Mouse (Mus musculus) testis, adult 2 months (tissue): ENCODE measurements around the gene Armc8.

Experiments used
- CTCF ChIP-seq: fragments of 200-500 bp; IDR thresholded peaks from 2 replicates; pipeline ENCODE4 v1.5.1; 2012; ENCODE audit warnings: low read depth, mild to moderate bottlenecking, inconsistent platforms, low read length, moderate library complexity; ENCODE audit not compliant: control insufficient read depth, insufficient read depth, insufficient replicate concordance
- POLR2A ChIP-seq: fragments of 200-500 bp; IDR thresholded peaks from 2 replicates; pipeline ENCODE4 v1.6.1; 2012; ENCODE audit warnings: low read depth, mild to moderate bottlenecking, inconsistent platforms, low read length, moderate library complexity; ENCODE audit not compliant: control insufficient read depth

GRCm38 (mm10) chr9:99555253-99555652 lies 13.4 kb downstream of the Armc8 start:
- TF ChIP-seq CTCF (no peak), POLR2A (no peak)
